Mouse (Mus musculus) midbrain, postnatal 0 days (tissue): ENCODE results near the gene Med28. TPM values are rescaled to one million over a fixed set of nuclear protein-coding genes. Genes with fewer than 3 reads are reported as not detected.

Source experiments
- ATAC-seq: fragments of 200-750 bp; cut with Nextera tagmentation; 2 replicates; pipeline ENCODE4 v1.8.0; 2017; ENCODE audit warnings: moderate number of reproducible peaks, mild to moderate bottlenecking, moderate TSS enrichment, moderate library complexity; ENCODE audit not compliant: low FRiP score
- DNase-seq: peaks from one replicate; pipeline ENCODE4 v3.0.0-alpha.2; 2015; ENCODE audit warnings: low spot score
- H3K27ac ChIP-seq: fragments of 300-500 bp; sonication (generic); 2 replicates; pipeline ENCODE4 v1.5.1; 2014; ENCODE audit warnings: low read depth, mild to moderate bottlenecking, low read length, mixed read lengths
- H3K27me3 ChIP-seq: fragments of 300-500 bp; sonication (generic); 2 replicates; pipeline ENCODE4 v1.6.1; 2014; ENCODE audit warnings: low read length, control low read depth, mixed read lengths; ENCODE audit not compliant: insufficient read depth
- H3K36me3 ChIP-seq: fragments of 300-500 bp; sonication (generic); 2 replicates; pipeline ENCODE4 v1.6.1; 2014; ENCODE audit warnings: low read length, control low read depth, mixed read lengths; ENCODE audit not compliant: insufficient read depth
- H3K4me1 ChIP-seq: fragments of 300-500 bp; sonication (generic); 2 replicates; pipeline ENCODE4 v1.6.1; 2014; ENCODE audit warnings: mild to moderate bottlenecking, control low read depth, antibody characterized with exemption, low read length, mixed read lengths; ENCODE audit not compliant: insufficient read depth
- H3K4me2 ChIP-seq: fragments of 300-500 bp; sonication (generic); 2 replicates; pipeline ENCODE4 v1.6.1; 2014; ENCODE audit warnings: low read depth, mild to moderate bottlenecking, low read length, mixed read lengths; ENCODE audit not compliant: poor library complexity, severe bottlenecking
- H3K4me3 ChIP-seq: fragments of 300-500 bp; sonication (generic); 2 replicates; pipeline ENCODE4 v1.5.1; 2014; ENCODE audit warnings: low read depth, mild to moderate bottlenecking, low read length, moderate library complexity
- H3K9ac ChIP-seq: fragments of 300-500 bp; sonication (generic); replicated peaks from 2 replicates; pipeline ENCODE4 v1.6.1; 2014; ENCODE audit warnings: mild to moderate bottlenecking, low read length, moderate library complexity, mixed read lengths; ENCODE audit not compliant: poor library complexity, severe bottlenecking
- H3K9me3 ChIP-seq: fragments of 300-500 bp; sonication (generic); 2 replicates; pipeline ENCODE4 v1.6.1; 2016; ENCODE audit warnings: low read length, control low read depth
- CTCF ChIP-seq: IDR thresholded peaks from 2 replicates; pipeline ENCODE4 v1.5.1; 2016; ENCODE audit warnings: antibody characterized with exemption, mild to moderate bottlenecking
- WGBS: fragments of 180-500 bp; shearing (Covaris S2); extraction: QIAGEN DNeasy Blood & Tissue Kit; methylation state at CpG from one replicate; pipeline ENCODE4 v1.1.7; 2014; 5-methylcytosine and 5-hydroxymethylcytosine counted together
- polyA plus RNA-seq: library from polyadenylated mRNA; unstranded; fragments of >200 nt; fragmentation: Nextera tagmentation; extraction: Ambion mirVana; gene quantifications from 2 replicates; pipeline ENCODE4 v1.2.1, GENCODE M21; 2015
- total RNA-seq: library from RNA; depleted of rRNA; stranded (reverse); fragments of >200 nt; gene quantifications from 2 replicates; pipeline ENCODE4 v1.2.3, GENCODE M21; 2014; rRNA removed

The Med28 gene
- total RNA-seq (45.6 and 60.1 TPM in 2 replicates), polyA plus RNA-seq (247 and 253 TPM in 2 replicates)

DNA sequence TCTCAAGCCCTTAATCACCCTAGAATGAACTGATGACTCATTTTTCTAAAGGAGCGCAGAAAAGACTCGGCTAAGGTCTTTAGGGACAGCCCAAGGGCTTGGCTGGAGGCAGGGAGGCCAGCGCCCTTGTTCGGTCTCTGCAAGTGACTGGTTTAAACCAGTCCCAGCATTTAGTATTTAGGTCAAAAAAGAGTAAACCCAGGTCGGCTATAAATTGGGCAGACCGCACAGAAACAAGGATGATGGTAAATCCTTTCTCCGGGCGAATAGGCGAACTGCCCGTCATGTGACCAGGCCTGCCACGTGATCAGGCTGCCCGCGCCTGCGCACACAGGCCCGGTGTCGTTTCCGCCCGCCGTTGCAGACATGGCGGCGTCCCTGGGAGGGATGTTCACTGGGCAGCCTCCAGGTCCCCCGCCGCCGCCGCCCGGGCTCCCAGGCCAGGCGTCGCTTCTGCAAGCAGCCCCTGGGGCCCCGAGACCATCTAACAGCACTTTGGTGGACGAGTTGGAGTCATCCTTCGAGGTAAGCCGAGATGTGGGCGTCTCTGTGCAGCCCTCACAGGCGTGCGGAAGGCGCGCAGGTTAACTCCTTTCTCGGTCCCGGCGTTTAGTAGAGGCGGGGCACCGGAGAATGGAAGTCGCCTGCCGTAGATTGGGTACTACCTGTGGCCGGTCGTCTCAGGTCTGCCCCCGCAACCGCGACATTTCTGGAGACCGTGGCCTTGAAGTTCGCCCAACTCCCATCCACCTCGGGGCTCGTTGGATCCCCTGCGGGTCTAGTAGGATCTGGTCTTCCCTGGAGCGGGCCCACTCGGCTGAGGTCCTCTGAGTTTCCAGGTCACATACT is at the start of gene Med28:
Med28 (plus strand) TSS at position 270 of the 849 bp plus-strand sequence.
- peak within 1 kb of the TSS; percentile 86 for H3K4me2 ChIP-seq
- 1% methylated on average over 53 of the region's 56 CpGs for WGBS
- DNase-seq: peak; percentile 94
- peak within 1 kb of the TSS; percentile 90 for H3K9ac ChIP-seq
- no peak for TF ChIP-seq CTCF
- H3K27ac ChIP-seq: peak within 1 kb of the TSS; percentile 68
- ATAC-seq: peak; percentile 97
- H3K4me1 ChIP-seq: peaks cover 8% of the 10 kb centered on the region; the same call in 1 of the 2 replicates
- H3K9me3 ChIP-seq: no peaks in the 10 kb centered on the region
- H3K4me3 ChIP-seq: peak within 1 kb of the TSS; percentile 98
- H3K27me3 ChIP-seq: no peaks in the 10 kb centered on the region
- peaks cover 7% of the 10 kb centered on the region for H3K36me3 ChIP-seq

DNA sequence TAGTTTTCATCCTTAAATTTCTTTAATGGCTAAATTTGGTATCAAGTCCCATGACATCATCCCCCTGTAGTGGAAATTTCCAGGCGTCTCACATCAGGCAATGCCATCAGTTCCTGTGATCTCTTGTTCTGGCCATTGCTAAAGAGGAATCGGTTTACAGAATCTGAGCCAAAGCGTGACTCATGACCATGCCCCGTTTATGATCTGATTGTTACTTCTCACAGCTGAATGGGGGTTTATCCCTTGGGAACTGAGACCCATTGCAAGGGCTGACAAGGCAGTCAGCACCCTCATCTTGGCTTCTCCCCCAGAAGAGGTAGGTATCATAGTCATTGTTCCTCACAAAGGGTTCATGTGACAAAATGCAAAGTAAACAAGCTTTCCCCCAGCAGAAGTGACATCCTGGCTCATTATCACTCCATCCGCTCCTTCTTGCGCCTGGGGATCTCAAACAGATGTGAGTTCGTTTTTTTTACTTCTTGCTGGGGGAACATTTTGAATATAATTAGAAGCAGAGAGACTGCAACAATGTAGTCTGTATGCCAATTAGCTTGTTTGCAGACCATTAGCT is 47.1 kb upstream of the Med28 start:
- Histone ChIP-seq H3K27ac (no peak overlapping the region), H3K27me3 (0 out of 2 replicates have a peak, but pooled peaks cover 4% of the 10 kb centered on the region), H3K9ac (no peak overlapping the region), H3K4me2 (no peak overlapping the region), H3K36me3 (no peaks in the 10 kb centered on the region), H3K4me1 (no peaks in the 10 kb centered on the region), H3K4me3 (no peak overlapping the region), H3K9me3 (no peaks in the 10 kb centered on the region)
- no peak for ATAC-seq
- DNase-seq: no peak
- WGBS: 46% methylated on average over 7 of the region's 7 CpGs
- no peak for TF ChIP-seq CTCF

DNA sequence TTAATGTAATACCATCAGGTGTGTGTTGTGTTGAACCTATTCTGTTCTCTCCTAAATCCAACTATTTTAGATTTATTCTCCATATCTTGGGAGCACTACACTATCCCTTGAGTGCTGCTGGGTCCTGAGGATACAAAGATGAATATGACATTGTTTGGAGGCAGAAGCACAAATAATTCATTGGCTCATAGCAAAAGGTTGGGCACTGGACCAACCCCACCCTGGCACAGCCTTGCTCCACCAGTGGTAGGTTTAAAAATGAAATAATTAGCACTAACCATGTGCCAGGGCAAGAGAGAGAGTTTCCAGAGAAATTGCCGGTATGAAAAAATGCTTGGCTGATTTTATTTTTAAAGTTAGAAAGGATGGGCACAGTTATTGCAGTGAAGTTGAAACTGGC is 46.5 kb upstream of the Med28 start:
- DNase-seq (no peak), ATAC-seq (no peak)
- Histone ChIP-seq H3K27ac (no peak overlapping the region), H3K4me3 (no peak overlapping the region), H3K4me1 (no peaks in the 10 kb centered on the region), H3K9me3 (no peaks in the 10 kb centered on the region), H3K4me2 (no peak overlapping the region), H3K27me3 (0 out of 2 replicates have a peak, but pooled peaks cover 4% of the 10 kb centered on the region), H3K36me3 (no peaks in the 10 kb centered on the region), H3K9ac (no peak overlapping the region)
- WGBS: 86% methylated on average over 1 of the region's 1 CpGs
- TF ChIP-seq CTCF: no peak

DNA sequence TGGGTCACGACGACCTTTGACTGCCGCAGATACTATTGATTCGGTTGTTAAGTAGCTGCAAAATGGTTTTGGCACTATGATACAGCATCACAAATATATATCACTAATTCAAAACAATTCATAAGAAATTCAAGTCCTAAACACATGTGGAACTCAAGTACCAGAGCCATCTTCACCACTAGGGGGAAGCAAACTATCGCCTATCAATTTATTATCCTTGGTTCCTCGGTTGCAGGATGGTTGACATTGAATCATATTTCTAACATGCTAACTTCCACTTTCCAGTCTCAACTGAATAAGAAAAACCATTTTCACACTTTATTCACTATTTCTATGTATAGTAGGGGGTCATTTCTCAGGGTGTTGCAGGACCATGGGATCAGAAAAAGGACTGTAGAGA is 45.8 kb upstream of the Med28 start:
- Histone ChIP-seq H3K9me3 (no peaks in the 10 kb centered on the region), H3K27me3 (0 out of 2 replicates have a peak, but pooled peaks cover 4% of the 10 kb centered on the region), H3K27ac (no peak overlapping the region), H3K4me2 (no peak overlapping the region), H3K4me3 (no peak overlapping the region), H3K36me3 (no peaks in the 10 kb centered on the region), H3K4me1 (no peaks in the 10 kb centered on the region), H3K9ac (no peak overlapping the region)
- ATAC-seq: peak; percentile 44; the same call in 1 of the 2 replicates
- peak; percentile 95 for TF ChIP-seq CTCF
- DNase-seq: peak; percentile 91
- 30% methylated on average over 6 of the region's 6 CpGs for WGBS

DNA sequence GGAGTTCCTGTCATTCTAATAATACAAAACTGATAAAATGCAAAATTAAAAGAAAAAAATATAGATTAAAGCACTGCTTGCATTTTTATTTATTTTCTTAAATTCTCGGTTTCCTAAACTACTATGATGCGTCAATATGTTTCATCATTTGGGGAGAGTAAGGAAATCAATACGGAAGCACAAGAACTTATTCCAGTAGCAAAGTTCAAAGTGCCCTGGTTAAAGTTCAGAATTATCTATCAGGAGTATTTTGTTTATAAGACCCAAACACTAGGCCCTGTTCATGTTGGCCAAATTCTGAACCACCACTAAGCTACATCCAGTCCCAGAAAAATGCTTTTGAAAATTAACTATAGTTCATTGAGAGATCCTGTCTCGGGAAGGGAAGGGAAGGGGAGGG is 45.3 kb upstream of the Med28 start:
- Histone ChIP-seq H3K9me3 (no peaks in the 10 kb centered on the region), H3K4me3 (no peak overlapping the region), H3K27ac (no peak overlapping the region), H3K9ac (no peak overlapping the region), H3K4me1 (no peaks in the 10 kb centered on the region), H3K36me3 (no peaks in the 10 kb centered on the region), H3K4me2 (no peak overlapping the region), H3K27me3 (0 out of 2 replicates have a peak, but pooled peaks cover 4% of the 10 kb centered on the region)
- ATAC-seq (no peak), DNase-seq (no peak)
- no peak for TF ChIP-seq CTCF
- WGBS: 77% methylated on average over 3 of the region's 4 CpGs

DNA sequence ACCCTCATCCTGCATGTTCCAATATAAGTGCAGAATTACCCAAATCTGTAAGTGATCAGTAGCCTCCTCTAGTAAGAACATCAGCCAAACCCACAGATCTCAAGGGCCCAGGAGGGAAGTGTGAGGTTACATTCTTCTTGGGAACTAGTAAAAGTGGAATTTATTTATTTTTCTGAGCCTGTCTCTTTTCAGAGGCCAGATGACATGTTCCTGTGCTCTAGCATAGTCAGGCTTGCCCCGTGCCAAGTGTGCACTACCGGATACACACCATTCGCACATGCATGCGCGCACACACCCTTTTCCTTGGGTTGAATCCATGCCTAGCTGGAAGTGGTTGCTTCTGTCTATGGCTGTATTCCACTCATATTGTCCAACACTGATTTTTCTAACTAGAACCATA is 44.3 kb upstream of the Med28 start:
- ATAC-seq: no peak
- TF ChIP-seq CTCF: no peak

More for the DNA sequence above, 44.3 kb upstream of the Med28 start:
- Histone ChIP-seq H3K9ac (no peak overlapping the region), H3K36me3 (no peaks in the 10 kb centered on the region), H3K4me2 (no peak overlapping the region), H3K27me3 (0 out of 2 replicates have a peak, but pooled peaks cover 4% of the 10 kb centered on the region), H3K9me3 (no peaks in the 10 kb centered on the region), H3K27ac (no peak overlapping the region), H3K4me3 (no peak overlapping the region), H3K4me1 (no peaks in the 10 kb centered on the region)
- DNase-seq: no peak
- whole genome bisulfite sequencing: 88% methylated on average over 5 of the region's 5 CpGs
